Mouse (Mus musculus): ENCODE measurements around the gene Arl16. TPM values are rescaled to one million over a fixed set of nuclear protein-coding genes. Genes with fewer than 3 reads are reported as not detected.
A peak's percentile ranks its signal among the peaks of the same experiment; 100 is the strongest.

Arl16 gene
- total RNA-seq, 2 experiments from 2014 or later = 13.7 to 17.0 TPM

DNA sequence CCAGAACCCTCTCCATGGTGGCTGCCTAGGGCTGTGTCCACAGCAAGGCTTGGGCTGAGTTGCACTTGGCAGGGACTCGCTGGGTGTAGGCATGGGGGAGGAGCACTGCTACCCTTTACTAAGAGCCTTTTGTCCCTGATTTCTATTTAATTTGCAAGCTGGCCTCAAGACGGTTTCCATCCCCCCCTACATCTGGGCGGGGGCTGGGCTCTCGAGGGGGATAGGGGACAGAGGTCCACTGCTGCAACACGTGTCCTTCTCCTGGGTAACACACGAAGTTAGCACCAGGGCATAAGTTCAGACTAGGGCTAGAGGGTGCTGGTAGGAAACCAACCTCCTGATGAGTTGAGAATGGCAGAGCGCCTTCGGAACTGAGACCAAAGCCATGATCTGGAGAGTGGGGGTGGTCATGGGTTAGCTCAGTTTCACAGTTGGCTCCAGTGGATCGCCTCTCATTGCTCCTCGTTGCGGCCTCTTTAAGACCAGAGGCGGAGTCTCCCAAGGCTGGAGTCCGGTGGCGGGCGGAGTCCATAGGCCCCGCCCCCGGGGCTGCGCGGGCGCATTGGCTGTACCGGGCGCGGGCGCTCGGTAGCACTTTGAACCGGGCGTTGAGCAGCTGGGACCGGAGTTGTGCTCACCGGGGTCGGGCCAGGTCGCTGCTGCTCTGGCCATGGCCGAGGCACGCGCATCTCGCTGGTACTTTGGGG lies 24.1 kb upstream of the Arl16 start, which contains the start of gene Slc25a10:
Slc25a10 (plus strand) TSS at position 524 of the 707 bp plus-strand sequence.
- peak; percentile 91 for DNase-seq

DNA sequence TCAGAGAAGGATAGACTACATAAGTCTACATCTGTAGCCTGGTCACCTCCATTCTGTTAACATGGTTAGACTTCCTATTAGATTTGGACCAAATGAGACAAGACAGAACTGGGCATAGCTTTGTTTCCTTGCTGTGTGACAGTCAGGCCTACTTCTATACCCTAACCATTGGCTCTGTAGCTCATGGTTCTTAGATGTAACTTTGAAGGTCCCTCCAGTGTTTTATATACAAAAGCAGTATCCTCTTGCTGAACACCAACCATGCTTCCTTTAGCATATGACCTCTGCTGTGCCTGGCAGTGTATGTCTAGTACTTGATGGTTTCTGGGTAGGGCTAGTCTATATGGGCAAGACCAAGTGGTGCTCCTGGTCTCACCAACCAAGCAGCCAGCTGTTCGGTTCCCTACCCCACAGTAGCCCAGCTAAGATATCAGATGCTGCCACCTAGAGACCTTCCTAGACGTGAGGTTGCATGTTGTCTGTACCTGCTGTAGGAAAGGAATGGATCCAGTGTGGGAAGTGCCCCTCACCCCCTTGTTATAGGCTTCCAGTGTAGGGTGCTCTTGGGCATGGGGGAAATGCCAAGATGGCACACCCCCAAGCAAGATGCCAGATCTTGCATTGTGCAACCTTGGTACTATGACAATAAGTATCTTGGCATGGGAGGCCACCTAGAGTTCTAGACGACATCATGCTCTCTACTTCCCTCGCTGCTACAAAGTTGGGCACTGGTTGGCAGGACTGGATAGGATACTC lies 23.1 kb upstream of the Arl16 start:
- no peak for DNase-seq

DNA sequence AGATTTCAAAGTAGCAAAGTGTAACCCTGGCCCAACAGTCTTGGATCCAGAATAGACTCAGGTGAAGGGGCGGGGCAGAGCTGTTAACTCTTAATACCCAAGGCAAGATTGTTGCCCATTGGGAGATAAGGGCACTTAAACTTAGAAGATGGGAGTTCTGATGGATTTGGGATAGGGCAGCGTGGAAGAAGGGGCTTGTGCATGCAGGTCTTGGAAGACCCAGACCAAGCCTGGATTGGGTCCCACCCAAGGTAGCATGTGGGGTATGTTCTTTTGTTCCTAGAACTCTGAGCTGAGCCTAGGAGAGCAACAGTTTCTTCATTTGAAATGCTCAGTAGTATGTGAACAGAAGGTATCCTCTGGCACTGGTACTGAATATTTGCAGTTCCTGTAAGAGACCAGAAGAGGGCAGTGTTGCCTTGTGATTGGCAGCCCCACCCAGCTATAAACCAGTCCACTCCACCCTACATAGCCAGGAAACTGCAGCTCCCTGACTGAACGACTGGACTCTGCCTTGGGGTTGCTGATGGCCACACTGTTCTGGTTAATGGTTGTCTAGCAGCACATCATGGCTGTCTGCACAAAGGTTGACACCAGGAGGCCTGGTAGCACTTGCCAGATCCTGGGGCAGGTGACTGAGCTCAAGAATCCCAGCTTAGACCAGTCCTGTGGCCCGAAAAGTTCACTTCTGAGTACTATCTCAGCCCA lies 21.8 kb upstream of the Arl16 start:
- peak; percentile 72 for DNase-seq

DNA sequence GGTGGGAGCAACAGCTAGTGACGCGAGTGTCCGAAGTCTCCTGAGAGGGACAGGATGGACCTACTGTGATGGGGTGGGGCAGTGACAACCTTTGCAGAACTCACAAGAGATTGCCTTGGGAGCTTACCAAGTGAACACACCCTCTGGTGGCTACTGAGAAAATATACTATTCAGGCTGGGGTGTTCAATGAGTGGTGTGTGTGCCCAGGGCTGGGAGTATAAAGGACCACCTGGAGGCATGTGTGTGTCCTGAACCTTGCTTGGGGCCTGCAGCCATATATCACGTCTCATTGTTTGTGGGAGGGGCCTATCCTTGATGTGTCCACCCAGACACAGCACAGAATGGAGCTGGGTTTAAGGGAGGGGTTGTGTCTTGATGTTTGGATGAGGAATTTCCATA lies 21.1 kb upstream of the Arl16 start:
- no peak for DNase-seq

DNA sequence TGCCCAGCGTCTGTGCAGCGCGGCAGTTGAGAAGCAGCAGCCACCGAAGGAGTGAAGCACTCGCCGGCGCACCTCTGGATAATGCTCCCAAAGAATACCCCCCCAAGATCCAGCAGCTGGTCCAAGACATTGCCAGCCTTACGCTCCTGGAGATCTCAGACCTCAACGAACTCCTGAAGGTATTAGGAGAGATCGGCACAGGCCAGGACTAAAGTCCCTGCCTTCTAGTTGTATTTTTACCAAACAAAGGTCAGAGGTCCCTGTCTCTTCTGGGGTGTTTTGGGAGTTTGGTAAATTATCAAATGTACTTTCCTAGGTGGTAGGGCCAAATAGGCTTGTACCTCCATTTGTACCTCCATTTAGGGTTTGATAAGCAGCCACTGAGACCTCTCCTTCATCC lies 17.8 kb upstream of the Arl16 start:
- no peak for DNase-seq

DNA sequence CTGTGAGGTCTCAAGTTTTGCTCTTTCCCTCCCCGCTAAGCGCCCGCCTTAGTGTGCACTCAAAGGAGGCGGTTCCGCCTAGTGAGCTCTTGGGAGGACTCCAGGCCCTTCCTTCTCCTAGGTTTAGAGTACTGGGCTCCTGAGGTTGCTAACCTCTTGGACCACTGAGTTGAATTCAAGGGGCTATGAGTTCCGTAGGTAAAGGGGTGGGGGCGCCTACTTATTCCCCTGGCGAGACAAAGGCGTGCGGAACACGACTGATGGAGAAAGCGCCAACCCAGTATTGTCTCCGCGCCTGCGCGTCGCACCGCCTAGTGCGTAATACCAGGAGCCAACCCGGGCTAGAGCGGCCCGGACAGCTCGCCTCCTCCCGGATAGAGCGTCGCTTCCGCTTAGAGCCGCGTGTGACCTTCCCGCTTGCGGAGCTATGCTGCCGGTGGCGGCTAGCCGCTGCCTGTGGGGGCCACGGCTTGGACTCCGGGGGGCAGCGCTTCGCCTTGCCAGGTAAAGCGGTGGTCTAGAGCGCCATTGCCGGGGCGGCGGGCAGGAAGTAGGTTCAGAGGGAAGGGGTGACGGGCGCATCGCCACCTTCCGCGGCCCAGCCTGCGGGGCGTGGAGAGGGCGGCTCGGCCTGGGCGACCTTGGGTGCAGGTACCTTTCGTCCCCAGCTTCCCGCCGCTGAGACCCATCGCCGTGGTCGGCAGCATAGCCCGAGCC lies 17.0 kb upstream of the Arl16 start, which contains the start of gene Mrpl12:
Mrpl12 (plus strand) TSS at position 349 of the 717 bp plus-strand sequence.
- peak; percentile 88 for DNase-seq

DNA sequence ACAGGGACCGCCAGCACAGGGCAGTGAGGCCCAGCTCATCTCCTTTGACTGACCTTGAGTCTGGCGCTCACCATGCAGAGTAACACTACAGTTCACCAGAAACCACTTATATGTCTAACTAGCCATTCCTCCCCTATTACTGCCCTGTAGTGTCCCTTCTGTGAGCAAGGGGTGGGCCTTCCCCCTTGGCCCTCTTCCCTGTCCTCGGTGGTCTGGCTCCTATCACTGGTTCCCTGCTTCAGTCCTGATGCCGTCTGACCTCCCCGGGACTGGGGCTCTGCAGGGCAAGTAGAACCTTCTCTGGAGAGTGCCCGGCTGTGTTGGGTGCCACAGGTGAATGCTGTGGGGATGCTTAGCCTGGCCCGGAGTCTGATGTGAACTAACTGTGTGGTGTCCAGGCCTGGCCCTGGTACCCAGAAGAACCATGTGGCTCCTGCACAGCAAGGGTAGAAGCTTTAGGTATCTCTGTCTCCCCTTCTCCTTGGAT lies 16.1 kb upstream of the Arl16 start:
- DNase-seq = no peak

DNA sequence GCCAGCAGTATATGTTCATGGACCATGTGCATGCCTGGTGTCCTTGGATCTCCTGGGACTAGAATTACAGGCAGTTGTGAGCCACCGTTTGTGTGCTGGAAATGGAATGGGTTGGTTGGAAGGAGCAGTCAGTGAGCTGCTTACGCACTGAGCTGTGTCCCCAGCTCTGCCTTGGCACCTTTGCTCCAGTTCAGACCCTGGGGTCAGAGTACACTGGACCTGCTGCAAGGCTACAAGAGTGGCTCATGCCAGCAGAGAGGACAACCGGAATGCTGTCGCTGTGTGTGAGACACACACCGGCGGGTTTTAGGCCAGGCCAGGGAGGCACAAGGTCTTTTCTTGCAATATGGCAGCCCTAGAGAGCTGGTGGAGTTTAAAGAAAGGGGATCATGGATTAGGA lies 4.6 kb upstream of the Arl16 start:
- no peak for DNase-seq

DNA sequence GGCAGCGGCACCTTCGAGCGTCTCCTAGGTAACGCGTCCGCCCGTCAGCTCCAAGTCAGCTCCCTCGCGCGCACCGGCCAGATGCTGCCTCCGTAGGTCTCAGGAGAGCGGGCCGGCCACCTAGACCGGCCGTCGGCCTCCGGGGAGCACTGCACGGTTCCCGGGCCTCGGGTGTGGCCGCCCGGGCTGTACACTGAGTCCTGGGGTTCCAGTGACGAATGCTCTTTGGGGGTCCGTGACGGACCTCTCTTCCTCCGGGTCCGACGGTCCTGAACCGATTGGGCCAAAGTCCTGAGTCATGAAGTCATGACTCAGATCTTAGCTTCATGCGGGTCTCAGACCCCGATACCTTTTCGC lies 307 bp upstream of the Arl16 start:
- no peak for DNase-seq

DNA sequence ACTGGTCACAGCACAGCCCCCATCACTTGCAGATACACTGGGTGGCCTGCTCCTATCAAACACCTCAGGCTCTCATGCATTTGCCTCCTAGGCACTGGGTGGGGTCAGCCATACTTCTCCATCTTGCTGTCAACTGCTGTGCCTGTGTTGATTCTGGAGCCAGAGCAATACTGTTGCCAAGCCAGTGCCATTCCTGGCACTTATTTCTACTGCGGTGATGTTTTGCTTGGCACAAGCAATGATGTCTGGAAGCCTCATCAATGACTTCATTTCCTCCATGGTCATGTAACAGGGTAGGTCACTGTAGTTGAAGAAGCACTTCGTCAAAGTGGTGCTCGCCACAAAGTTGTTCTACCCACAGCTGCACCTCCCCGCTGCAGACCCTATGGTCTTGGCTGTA lies 1.9 kb downstream of the Arl16 start:
- DNase-seq = no peak

DNA sequence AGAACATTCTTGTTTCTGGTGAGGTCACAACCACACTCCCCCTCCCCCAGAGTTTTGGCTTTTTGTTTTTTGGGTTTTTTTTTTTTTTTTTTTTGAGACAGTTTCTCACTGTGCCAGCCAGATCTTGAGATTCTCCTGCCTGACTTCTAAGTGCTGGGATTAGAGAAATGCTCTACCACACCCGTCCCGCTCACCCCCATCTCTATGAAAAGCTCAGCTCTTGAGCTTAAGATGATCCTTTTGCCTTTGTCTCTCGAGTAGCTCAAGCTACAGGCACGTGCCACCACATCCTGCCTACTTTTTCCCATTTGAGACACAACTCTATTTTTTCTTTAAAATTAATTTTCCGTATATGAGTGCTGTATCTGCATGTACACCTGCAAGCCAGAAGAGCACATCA lies 3.0 kb downstream of the Arl16 start:
- no peak for DNase-seq

DNA sequence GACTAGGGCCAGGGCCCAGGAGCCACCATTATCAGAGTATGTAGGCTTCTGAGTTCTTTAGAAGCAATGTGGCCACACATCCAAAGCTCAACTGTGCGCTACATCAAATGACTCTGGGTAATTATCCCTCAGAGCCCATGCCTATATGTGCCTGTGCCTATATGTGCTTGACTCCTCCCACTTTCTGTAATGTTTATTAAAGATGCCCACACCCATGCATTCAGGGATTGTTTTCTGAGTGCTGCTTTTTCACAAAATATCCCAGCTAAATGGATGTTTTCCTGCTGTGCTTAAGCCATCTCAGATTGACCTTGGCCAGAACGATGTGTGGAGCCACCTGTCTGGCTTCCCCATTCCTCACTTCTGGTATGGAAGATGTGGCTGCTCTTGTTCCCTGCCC lies 3.9 kb downstream of the Arl16 start:
- no peak for DNase-seq

DNA sequence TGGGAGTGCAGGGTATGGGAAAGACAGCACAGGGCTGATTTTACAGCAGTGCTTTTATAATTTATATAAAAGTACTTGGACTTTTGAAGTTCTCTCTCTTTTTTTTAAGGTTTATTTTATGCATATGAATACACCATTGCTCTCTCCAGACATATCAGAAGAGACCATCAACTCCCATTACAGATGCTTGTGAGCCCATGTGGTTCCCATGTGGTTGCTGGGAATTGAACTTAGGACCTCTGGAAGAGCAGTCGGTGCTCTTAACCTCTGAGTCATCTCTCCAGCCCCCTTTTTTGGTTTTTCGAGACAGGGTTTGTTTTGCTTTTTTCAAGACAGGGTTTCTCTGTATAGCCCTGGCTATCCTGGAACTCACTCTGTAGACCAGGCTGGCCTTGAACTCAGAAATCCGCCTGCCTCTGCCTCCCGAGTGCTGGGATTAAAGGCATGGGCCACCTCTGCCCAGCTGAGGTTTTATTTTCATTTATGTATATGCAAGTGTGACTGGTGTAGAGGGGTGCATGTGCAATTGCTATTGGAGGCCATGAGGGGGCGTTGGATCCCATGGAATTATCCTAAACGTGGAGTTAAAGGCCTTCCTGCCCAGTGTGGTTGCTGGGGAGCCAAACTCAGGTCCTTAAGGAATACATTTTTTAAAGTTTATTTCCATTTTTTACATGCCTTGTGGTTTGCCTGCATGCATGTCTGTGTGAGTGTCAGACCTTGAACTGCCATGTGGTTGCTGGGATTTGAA lies 8.4 kb downstream of the Arl16 start:
- no peak for DNase-seq

DNA sequence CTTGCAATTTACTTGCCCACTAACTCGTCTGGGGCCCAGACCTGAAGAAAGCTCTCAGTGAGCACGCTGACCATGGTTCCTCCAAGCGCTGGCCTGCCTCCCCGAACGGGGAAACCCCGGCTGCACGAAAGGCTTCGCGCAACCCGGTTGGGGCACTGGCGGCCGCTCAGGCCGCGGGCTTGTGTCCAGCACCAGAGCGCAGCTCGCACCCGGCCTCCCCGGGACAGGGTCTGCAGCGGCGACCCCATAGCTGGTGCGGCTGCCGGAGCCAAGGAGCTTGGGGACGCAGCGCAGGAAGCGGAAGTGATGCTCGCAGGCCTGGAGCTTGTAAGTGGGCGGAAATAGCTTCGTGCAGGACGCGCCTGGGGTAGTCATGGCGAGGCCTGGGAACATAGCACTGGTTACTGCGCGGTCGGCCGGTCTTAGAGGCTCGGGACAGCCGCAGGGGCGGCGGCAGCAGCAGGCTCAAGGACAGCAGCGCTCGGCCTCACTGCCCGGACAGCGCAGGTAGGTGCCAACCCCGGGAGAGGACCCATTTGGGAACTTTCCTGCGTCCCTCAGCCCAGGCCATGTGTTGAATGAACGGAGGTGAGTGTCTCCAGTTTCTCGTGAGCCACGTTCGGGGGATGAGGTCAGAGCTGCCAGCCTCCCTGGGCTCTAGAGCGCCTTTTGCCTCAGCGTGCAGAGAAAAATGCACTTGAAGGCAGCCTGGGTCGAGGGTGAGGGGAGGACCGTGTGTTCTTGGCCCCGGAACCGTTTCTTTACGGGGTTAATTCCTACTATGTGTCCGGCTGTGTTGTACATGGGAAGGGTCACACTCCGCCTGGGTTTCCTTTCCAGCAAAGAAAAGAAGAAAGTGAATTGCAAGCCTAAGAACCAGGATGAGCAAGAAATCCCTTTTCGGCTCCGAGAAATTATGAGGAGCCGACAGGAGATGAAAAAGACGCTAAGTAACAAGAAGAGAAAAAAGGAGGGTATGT lies 9.3 kb downstream of the Arl16 start, which contains the start of the genes Oxld1 and Ccdc137:
Oxld1 (minus strand) TSS at position 297 of the 980 bp plus-strand sequence.
Ccdc137 (plus strand) TSS at position 344 of the 980 bp plus-strand sequence.
- peak; percentile 80 for DNase-seq

DNA sequence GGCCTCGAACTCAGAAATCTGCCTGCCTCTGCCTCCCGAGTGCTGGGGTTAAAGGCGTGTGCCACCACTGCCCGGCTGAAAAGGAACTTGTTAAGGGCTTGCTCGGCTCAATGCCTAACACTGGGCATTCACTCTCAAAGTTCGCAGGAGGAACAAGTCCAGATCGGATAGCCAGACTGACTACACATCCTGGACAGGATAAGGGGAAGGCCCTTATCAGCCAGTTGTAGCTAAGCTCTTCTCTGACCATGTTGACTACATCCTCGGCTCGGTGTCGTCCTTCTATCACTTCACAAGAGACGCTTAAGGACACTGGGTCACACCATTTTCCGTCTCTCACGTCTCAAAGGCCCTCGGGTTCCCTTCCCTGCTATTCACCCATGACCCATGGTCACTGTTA lies 10.0 kb downstream of the Arl16 start:
- no peak for DNase-seq

DNA sequence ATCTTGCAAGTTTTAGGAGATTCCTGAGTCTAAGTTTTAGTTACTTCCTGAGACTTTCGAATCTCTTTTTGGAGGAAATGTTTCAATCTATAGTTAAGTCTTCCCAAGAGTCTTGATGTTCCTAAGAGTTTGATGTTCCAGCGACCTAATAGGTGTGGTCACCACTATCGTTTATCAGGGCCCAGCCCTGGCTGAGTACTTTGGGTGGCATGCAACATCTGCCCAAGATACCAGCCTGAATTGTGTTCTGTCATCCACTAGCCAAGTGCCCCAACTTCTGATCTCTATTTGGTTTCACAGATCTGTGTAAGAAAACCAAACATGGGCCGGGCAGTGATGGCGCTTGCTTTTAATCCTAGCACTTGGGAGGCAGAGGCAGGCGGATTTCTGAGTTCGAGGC lies 12.0 kb downstream of the Arl16 start:
- no peak for DNase-seq

DNA sequence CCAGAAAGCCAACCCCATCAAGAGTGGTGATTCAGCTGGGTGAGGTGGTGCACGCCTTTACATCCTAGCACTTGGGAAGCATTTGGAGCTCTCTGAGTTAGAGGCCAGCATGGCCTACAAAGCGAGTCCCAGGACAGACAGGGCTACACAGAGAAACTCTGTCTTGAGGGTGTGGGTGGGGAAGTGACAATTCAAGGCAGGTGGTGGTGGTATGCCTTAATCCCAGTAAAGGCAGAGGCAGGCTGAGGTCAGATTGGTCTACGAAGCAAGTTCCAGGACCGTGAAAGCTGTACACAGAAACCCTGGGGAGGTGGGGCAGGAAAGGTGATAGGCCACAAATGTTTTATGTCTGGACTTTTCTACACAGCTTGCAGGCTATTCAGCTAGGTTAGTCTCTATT lies 12.4 kb downstream of the Arl16 start:
- DNase-seq = no peak

DNA sequence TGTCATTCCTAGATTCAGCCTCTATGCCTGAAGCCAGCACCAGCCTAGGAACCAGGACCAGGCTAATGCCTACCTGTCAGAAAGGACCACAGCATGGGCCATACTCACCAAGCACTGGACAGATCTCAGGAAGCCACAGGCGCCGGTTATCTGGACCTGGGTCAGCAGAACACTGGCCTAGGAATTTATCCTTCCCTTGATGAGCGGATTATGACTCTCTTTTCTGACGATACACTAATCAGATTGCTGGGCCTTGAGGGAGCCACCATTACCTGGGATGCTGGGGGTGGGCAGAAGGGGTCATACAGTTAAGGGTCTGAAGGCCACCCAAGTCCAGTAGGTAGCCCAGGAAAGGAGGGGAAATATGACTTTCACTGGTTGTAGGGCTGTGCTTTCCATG lies 14.1 kb downstream of the Arl16 start, which contains the start of gene Pde6g:
Pde6g (minus strand) TSS at position 195 of the 400 bp plus-strand sequence.
- DNase-seq = no peak

DNA sequence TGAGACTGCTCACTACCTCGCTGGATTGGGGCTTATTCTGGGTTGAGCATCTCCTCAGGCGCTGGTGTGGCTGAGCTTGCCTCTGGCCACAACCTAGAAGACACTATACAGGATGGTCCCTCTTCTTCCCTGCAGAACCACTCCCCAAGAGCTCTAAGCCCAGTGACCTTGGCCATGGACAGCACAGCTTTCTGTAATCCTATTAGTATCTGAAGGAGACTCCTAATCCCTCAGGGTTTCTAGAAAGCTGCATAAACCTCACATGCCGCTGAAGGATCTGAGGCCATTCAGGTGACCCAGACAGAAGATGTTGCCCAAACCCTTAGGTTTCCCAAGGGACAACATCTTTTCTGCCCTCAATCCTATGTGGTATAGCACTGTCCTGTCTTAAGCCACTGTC lies 15.2 kb downstream of the Arl16 start:
- DNase-seq = no peak

DNA sequence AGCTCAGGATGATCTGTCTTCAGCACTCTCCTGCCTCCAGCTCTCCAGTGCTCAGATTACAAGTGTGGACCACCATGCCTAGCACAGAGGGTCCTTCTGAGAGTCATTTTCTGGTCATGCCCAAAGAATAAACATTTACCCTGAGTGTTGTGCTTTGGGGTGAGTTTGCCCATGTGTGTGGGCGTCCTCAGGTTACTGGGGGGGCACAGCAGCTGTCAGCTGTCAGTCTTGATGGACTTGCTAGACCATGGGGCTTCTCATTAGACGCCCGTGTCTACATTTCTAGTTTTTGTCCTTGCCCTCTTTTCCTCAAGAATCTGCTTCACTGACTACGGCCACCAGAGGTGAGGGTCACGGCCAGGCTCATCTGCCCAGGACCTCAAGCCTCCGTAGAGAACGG lies 20.2 kb downstream of the Arl16 start:
- no peak for DNase-seq

All from heart, postnatal 4 days (tissue).